Mouse (Mus musculus) stomach, postnatal 0 days (tissue): ENCODE measurements around the gene Ehbp1l1.

Experiments used
- CTCF ChIP-seq: IDR thresholded peaks from 2 replicates; pipeline ENCODE4 v1.5.1; 2016; ENCODE audit warnings: antibody characterized with exemption, low read depth, mild to moderate bottlenecking, moderate library complexity
- EP300 ChIP-seq: optimal IDR thresholded peaks from 2 replicates; pipeline ENCODE3; 2016; ENCODE audit warnings: antibody characterized with exemption

DNA sequence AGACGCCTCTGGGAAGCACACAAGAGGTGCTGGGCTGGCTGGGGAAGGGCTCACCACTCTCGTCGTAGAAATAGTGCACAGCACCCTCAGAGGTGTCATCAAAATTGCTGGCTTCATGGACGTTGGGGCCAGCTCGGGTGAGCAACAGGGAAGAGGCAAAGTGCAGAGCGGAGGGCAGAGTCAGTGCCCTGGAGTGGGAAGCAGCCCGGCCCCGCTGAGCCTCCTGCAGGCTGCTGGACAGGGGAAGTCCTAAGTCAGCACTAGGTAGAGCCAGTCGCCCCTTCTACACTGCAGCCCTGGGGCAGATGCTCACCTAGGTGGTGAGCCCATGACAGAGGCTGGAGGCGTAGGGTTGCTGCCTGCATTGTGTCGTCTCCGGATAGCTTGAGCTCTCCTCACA is 41.9 kb downstream of the Ehbp1l1 start:
- no peak for TF ChIP-seq CTCF
- TF ChIP-seq EP300: no peak
